Mouse (Mus musculus) adipocyte (in vitro differentiated cells): ENCODE measurements around the gene Slc2a8.
"Not testable (repeated sequence)": the region's sequence is repeated elsewhere in the genome, so short reads cannot be mapped to it uniquely, and the experiment has no call there.

Experiments
- DNase-seq: peaks from one replicate; pipeline ENCODE4 v3.0.0-alpha.2; 2016; ENCODE audit warnings: low spot score

The Slc2a8 gene

GRCm38 (mm10) chr2:32981725-32982271 lies at the start of gene Slc2a8:
Gene Slc2a8 (minus strand): TSS chr2:32982083.
- DNase-seq, result peak; percentile 97

GRCm38 (mm10) chr2:33025040-33025439 lies 43.2 kb upstream of the Slc2a8 start:
- no peak for DNase-seq

GRCm38 (mm10) chr2:33024564-33024963 lies 42.7 kb upstream of the Slc2a8 start:
- no peak for DNase-seq

- DNase-seq, result no peak
Observed at GRCm38 (mm10) chr2:33022846-33023245, 41.0 kb upstream of the Slc2a8 start.

- peak; percentile 70 for DNase-seq
Observed at GRCm38 (mm10) chr2:33018026-33018425, 36.1 kb upstream of the Slc2a8 start.

GRCm38 (mm10) chr2:33017191-33017590 lies 35.3 kb upstream of the Slc2a8 start:
- DNase-seq, result no peak

- no peak for DNase-seq
Observed at GRCm38 (mm10) chr2:33014877-33015276, 33.0 kb upstream of the Slc2a8 start.

GRCm38 (mm10) chr2:33009055-33009454 lies 27.2 kb upstream of the Slc2a8 start:
- not testable (repeated sequence) for DNase-seq

- no peak for DNase-seq
Observed at GRCm38 (mm10) chr2:33005041-33005440, 23.2 kb upstream of the Slc2a8 start.

GRCm38 (mm10) chr2:33002144-33002543 lies 20.3 kb upstream of the Slc2a8 start:
- DNase-seq, result no peak

- DNase-seq, result no peak
Observed at GRCm38 (mm10) chr2:32999752-33000151, 17.9 kb upstream of the Slc2a8 start.

- no peak for DNase-seq
Observed at GRCm38 (mm10) chr2:32997792-32998191, 15.9 kb upstream of the Slc2a8 start.

GRCm38 (mm10) chr2:32997081-32997480 lies 15.2 kb upstream of the Slc2a8 start:
- no peak for DNase-seq

GRCm38 (mm10) chr2:32992130-32992529 lies 10.2 kb upstream of the Slc2a8 start:
- DNase-seq, result no peak

GRCm38 (mm10) chr2:32990167-32990832 lies 8.4 kb upstream of the Slc2a8 start:
- peak; percentile 42 for DNase-seq

GRCm38 (mm10) chr2:32989376-32989775 lies 7.5 kb upstream of the Slc2a8 start:
- DNase-seq, result no peak

- no peak for DNase-seq
Observed at GRCm38 (mm10) chr2:32985844-32986243, 4.0 kb upstream of the Slc2a8 start.

- DNase-seq, result no peak
Observed at GRCm38 (mm10) chr2:32983617-32984016, 1.7 kb upstream of the Slc2a8 start.

GRCm38 (mm10) chr2:32982700-32983099 lies 817 bp upstream of the Slc2a8 start:
- no peak for DNase-seq

GRCm38 (mm10) chr2:32981281-32981680 lies 602 bp downstream of the Slc2a8 start:
- DNase-seq, result no peak

GRCm38 (mm10) chr2:32979675-32980074 lies 2.2 kb downstream of the Slc2a8 start:
- DNase-seq, result no peak

GRCm38 (mm10) chr2:32978675-32979074 lies 3.2 kb downstream of the Slc2a8 start:
- DNase-seq, result no peak

GRCm38 (mm10) chr2:32977114-32977513 lies 4.8 kb downstream of the Slc2a8 start:
- no peak for DNase-seq

GRCm38 (mm10) chr2:32974216-32974615 lies 7.7 kb downstream of the Slc2a8 start:
- DNase-seq, result no peak
